Mouse (Mus musculus): Measurements from ENCODE around the gene Klk9.

DNA sequence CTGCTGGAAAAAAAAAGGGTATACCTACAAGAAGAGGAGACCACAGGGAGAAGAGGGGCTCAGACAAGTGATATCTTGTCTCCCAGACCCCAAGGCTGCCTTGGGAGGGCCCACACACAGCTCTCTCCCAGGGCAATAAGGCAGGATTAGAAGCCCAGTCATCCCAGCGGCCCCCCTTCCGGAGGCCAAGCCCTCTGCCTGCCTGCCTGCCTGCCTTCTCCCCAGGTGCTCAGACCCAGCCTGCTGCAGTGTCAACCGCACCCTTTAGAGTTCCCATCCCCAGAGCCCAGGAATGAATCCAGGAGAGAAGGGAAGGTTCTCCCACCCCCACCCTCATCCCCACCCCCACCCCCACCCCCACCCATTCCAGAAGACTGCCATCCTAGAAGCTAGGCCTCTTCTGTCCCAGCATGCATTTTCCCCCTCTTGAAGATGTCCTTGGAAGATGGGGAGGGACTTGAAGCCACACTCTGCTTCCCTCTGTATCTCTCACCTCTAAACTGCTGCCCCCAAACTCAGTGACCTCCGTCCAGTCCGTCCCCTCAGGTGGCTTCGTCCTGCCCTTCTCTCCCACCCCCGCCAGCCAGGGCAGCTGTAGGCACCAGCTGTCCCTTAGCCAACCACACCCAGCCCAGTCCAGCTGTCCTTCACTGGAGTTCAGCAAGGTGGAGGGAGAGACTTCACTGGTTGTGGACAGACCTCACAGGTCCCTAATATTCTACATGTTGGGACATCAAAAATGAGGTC, 16.2 kb upstream of the Klk9 start:
- no peak for TF ChIP-seq POLR2A (IDR thresholded peaks at IDR 0.05; ENCODE audit: insufficient read length, low read depth)
- peak in 2 of 3 experiments; percentile 73 to 98 for TF ChIP-seq MYOD1 (IDR thresholded peaks at IDR 0.05; ENCODE audit: control insufficient read depth in 1 of 3, insufficient read length in 2 of 3, low read depth in 2 of 3)
- TF ChIP-seq POLR2AphosphoS2 (IDR thresholded peaks at IDR 0.05; ENCODE audit: insufficient read length, low read depth) = no peak
- peak; percentile 82 for TF ChIP-seq TCF3 (IDR thresholded peaks at IDR 0.05; ENCODE audit: insufficient read length, low read depth)
- TF ChIP-seq MAX (IDR thresholded peaks at IDR 0.05; ENCODE audit: low read depth) = no peak

Measured in myocyte (in vitro differentiated cells).